Mouse (Mus musculus) c-Kit-negative CD71-positive TER-119-positive erythroid progenitor cells, embryonic 14.5 days (primary cell): ENCODE results near the gene Dennd1a.

Experiments
- DNase-seq: peaks from one replicate; pipeline ENCODE4 v3.0.0-alpha.2; 2013; ENCODE audit warnings: low read depth, low spot score

The Dennd1a gene

GRCm38 (mm10) chr2:38111655-38112351 is 175.4 kb downstream of the Dennd1a start:
- no peak for DNase-seq

GRCm38 (mm10) chr2:38108586-38108985 is 178.6 kb downstream of the Dennd1a start:
- DNase-seq: no peak

GRCm38 (mm10) chr2:38102674-38103073 is 184.5 kb downstream of the Dennd1a start:
- no peak for DNase-seq

GRCm38 (mm10) chr2:38100289-38100688 is 186.9 kb downstream of the Dennd1a start:
- DNase-seq: no peak

GRCm38 (mm10) chr2:38099120-38099773 is 187.9 kb downstream of the Dennd1a start:
- no peak for DNase-seq

- DNase-seq: no peak
Observed at GRCm38 (mm10) chr2:38097469-38097868, 189.7 kb downstream of the Dennd1a start.

- no peak for DNase-seq
Observed at GRCm38 (mm10) chr2:38096328-38096727, 190.9 kb downstream of the Dennd1a start.

- no peak for DNase-seq
Observed at GRCm38 (mm10) chr2:38094380-38095163, 192.6 kb downstream of the Dennd1a start.

- peak; percentile 39 for DNase-seq
Observed at GRCm38 (mm10) chr2:38093968-38094367, 193.2 kb downstream of the Dennd1a start.

GRCm38 (mm10) chr2:38093242-38093641 is 193.9 kb downstream of the Dennd1a start:
- DNase-seq: no peak

- DNase-seq: no peak
Observed at GRCm38 (mm10) chr2:38088346-38088745, 198.8 kb downstream of the Dennd1a start.

GRCm38 (mm10) chr2:38085058-38085457 is 202.1 kb downstream of the Dennd1a start:
- DNase-seq: no peak

- DNase-seq: no peak
Observed at GRCm38 (mm10) chr2:38083251-38083650, 203.9 kb downstream of the Dennd1a start.

GRCm38 (mm10) chr2:38074495-38074894 is 212.7 kb downstream of the Dennd1a start:
- no peak for DNase-seq

- DNase-seq: no peak
Observed at GRCm38 (mm10) chr2:38072061-38072460, 215.1 kb downstream of the Dennd1a start.

- DNase-seq: no peak
Observed at GRCm38 (mm10) chr2:38068171-38068572, 219.0 kb downstream of the Dennd1a start.

GRCm38 (mm10) chr2:38065914-38066313 is 221.3 kb downstream of the Dennd1a start:
- DNase-seq: no peak

- DNase-seq: no peak
Observed at GRCm38 (mm10) chr2:38064266-38064665, 222.9 kb downstream of the Dennd1a start.

- no peak for DNase-seq
Observed at GRCm38 (mm10) chr2:38062156-38062555, 225.0 kb downstream of the Dennd1a start.

GRCm38 (mm10) chr2:38061474-38061873 is 225.7 kb downstream of the Dennd1a start:
- no peak for DNase-seq

- no peak for DNase-seq
Observed at GRCm38 (mm10) chr2:38052440-38052839, 234.8 kb downstream of the Dennd1a start.

- DNase-seq: no peak
Observed at GRCm38 (mm10) chr2:38051485-38052085, 235.6 kb downstream of the Dennd1a start.
